Mouse (Mus musculus): ENCODE data around the gene Stxbp6. TPM values are rescaled to one million over a fixed set of nuclear protein-coding genes. Genes with fewer than 3 reads are reported as not detected.

Stxbp6 gene
- total and polyA plus RNA-seq, 3 experiments: not detected

DNA sequence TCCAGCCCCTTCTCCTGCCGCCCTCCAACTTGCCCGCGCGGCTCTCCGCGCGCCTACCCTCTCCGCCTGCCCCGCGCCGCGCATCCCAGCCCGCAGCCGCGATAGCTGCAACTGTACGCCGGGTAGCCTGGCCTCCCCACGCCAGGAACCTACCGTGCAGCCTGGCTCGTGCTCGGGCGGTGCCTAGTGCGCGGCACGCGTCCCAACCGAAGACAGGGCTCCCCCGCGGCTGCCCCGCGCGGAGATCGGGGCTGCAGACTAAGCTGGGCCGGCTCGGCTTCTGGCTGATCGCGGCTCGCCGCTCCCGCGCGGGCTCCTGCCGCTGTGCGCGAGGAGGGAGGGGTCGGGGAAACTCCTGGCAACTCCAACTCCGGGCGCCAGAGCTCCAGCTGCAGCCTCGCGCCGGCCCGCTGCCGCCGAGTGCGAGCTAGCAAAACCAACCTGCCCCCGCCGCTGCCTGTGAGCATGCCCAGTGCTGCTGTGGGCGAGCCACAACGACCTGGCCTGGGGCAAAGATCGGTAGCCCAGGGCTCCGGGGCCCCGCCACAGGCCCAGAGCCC, 387 bp downstream of the Stxbp6 start:
- dilution Hi-C loops (cut with MboI; ENCODE audit: extremely low pct_ligation_motif_present, extremely low pct_unique_long_range_greater_than_20kb, low sequenced_read_pairs): no loop called here
- DNase-seq (ENCODE audit: extremely low read depth): no peak
- in situ Hi-C loops (cut with MboI; ENCODE audit: low pct_ligation_motif_present, low pct_unique_long_range_greater_than_20kb, low sequenced_read_pairs): no loop called here
- TF ChIP-seq ZKSCAN1 (IDR thresholded peaks at IDR 0.05; ENCODE audit: borderline replicate concordance, low read depth, low read length): no peak
- no peak for TF ChIP-seq CTCF (conservative IDR thresholded peaks at IDR 0.05 in 1 of 2, IDR thresholded peaks at IDR 0.05 in 1 of 2; ENCODE audit: low read depth in 2 of 2, low read length in 2 of 2)
- no peak for TF ChIP-seq JUN (IDR thresholded peaks at IDR 0.05; ENCODE audit: insufficient read depth, low read depth, low read length)
- no peak for TF ChIP-seq MAZ (IDR thresholded peaks at IDR 0.05; ENCODE audit: low read depth, low read length)
- no peak for TF ChIP-seq NRF1 (IDR thresholded peaks at IDR 0.05; ENCODE audit: low read depth, low read length)
- TF ChIP-seq MYC (IDR thresholded peaks at IDR 0.05; ENCODE audit: low read depth, low read length): no peak
- TF ChIP-seq USF1 (IDR thresholded peaks at IDR 0.05; ENCODE audit: low read depth, low read length): no peak
- TF ChIP-seq BHLHE40 (IDR thresholded peaks at IDR 0.05; ENCODE audit: low read depth, low read length): no peak
- no peak for TF ChIP-seq IRF4 (IDR thresholded peaks at IDR 0.05; ENCODE audit: low read depth, low read length)
- TF ChIP-seq CHD1 (IDR thresholded peaks at IDR 0.05; ENCODE audit: low read depth, low read length): no peak
- TF ChIP-seq CHD2 (IDR thresholded peaks at IDR 0.05; ENCODE audit: low read length): no peak
- no peak for TF ChIP-seq NELFE (IDR thresholded peaks at IDR 0.05; ENCODE audit: low read depth, low read length)
- Histone ChIP-seq H3K27me3 (replicated peaks) (no peaks in the 10 kb centered on the region), H3K4me2 (ENCODE audit: insufficient read depth, low read depth, poor library complexity, severe bottlenecking) (no peak overlapping the region), H3K79me2 (replicated peaks; ENCODE audit: control insufficient read depth, extremely low read depth, insufficient read depth, poor library complexity, severe bottlenecking) (no peaks in the 10 kb centered on the region), H3K9ac (ENCODE audit: insufficient read depth, low read depth) (no peak overlapping the region), H3K36me3 (replicated peaks in 1 of 2; ENCODE audit: control insufficient read depth in 1 of 2, insufficient read depth in 1 of 2, low read length in 1 of 2) (no peaks in the 10 kb centered on the region), H3K27ac (ENCODE audit: insufficient read depth, low read depth) (no peak overlapping the region), H3K4me1 (ENCODE audit: control insufficient read depth in 1 of 2, insufficient read depth in 2 of 2) (no peaks in the 10 kb centered on the region), H3K9me3 (replicated peaks; ENCODE audit: low read length) (peaks cover 69% of the 10 kb centered on the region), H3K4me3 (replicated peaks in 1 of 3; ENCODE audit: low read depth in 2 of 3, low read length in 2 of 3, poor library complexity in 1 of 3) (no peak overlapping the region)

DNA sequence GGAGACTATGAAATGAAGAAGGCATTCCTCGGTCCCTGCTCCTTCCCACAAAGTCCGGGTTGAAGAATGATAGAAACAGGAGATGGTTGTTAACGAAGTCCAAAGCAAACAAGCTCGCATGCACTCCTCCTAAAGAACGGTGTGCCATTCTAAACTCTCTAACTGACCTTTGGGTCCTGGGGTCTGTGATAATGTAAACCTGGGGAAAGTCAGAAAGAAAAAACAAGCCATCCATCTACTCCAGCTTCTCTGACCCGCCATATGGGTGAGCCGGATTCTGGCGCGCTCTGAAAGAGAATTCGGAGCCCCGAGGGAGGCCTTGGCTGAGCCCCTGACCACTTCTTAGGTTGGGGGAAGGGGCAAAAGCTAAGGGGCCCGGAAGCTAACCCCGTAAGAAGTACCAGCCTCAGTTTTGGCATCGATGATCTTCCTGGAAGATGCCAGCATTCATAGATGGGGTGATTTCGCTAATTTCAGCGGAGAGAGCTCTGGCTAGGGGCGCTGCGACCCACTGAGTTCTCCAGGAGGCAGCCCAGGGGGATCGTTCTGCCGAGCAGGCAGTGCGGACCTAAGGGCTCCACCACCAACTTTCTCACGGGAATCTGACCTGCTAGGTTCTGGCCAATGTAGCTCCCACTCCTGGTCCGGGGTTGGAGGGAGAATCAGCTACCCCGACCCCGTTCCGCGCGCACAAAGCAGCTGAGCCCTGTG, 1.0 kb downstream of the Stxbp6 start:
- H3K9me3 ChIP-seq (replicated peaks; ENCODE audit: low read length): peaks cover 73% of the 10 kb centered on the region
- dilution Hi-C loops (cut with MboI; ENCODE audit: extremely low pct_ligation_motif_present, extremely low pct_unique_long_range_greater_than_20kb, low sequenced_read_pairs): no loop called here
- in situ Hi-C loops (cut with MboI; ENCODE audit: low pct_ligation_motif_present, low pct_unique_long_range_greater_than_20kb, low sequenced_read_pairs): no loop called here
- no peak overlapping the region for H3K4me3 ChIP-seq (replicated peaks in 1 of 3; ENCODE audit: low read depth in 2 of 3, low read length in 2 of 3, poor library complexity in 1 of 3)
- H3K4me2 ChIP-seq (ENCODE audit: insufficient read depth, low read depth, poor library complexity, severe bottlenecking): no peak overlapping the region
- no peaks in the 10 kb centered on the region for H3K4me1 ChIP-seq (ENCODE audit: control insufficient read depth in 1 of 2, insufficient read depth in 2 of 2)
- H3K27ac ChIP-seq (ENCODE audit: insufficient read depth, low read depth): no peak overlapping the region
- H3K36me3 ChIP-seq (replicated peaks in 1 of 2; ENCODE audit: control insufficient read depth in 1 of 2, insufficient read depth in 1 of 2, low read length in 1 of 2): no peaks in the 10 kb centered on the region
- H3K79me2 ChIP-seq (replicated peaks; ENCODE audit: control insufficient read depth, extremely low read depth, insufficient read depth, poor library complexity, severe bottlenecking): no peaks in the 10 kb centered on the region
- no peak for DNase-seq (ENCODE audit: extremely low read depth)
- no peak for TF ChIP-seq MEF2A (IDR thresholded peaks at IDR 0.05; ENCODE audit: borderline replicate concordance, low read depth, low read length)
- TF ChIP-seq MXI1 (IDR thresholded peaks at IDR 0.05; ENCODE audit: low read depth, low read length): no peak
- no peak for TF ChIP-seq MYC (IDR thresholded peaks at IDR 0.05; ENCODE audit: low read depth, low read length)
- no peak for TF ChIP-seq PAX5 (IDR thresholded peaks at IDR 0.05; ENCODE audit: low read length)
- TF ChIP-seq RAD21 (IDR thresholded peaks at IDR 0.05; ENCODE audit: low read depth, low read length): no peak
- no peak for TF ChIP-seq CTCF (conservative IDR thresholded peaks at IDR 0.05 in 1 of 2, IDR thresholded peaks at IDR 0.05 in 1 of 2; ENCODE audit: low read depth in 2 of 2, low read length in 2 of 2)
- no peak for TF ChIP-seq ZC3H11A (IDR thresholded peaks at IDR 0.05; ENCODE audit: low read depth, low read length)
- TF ChIP-seq MAX (IDR thresholded peaks at IDR 0.05; ENCODE audit: low read length): no peak
- TF ChIP-seq TBP (conservative IDR thresholded peaks at IDR 0.05; ENCODE audit: low read depth, low read length): no peak
- no peak for TF ChIP-seq SMC3 (IDR thresholded peaks at IDR 0.05; ENCODE audit: low read depth, low read length)
- TF ChIP-seq EP300 (IDR thresholded peaks at IDR 0.05; ENCODE audit: low read length): no peak
- no peak for TF ChIP-seq UBTF (IDR thresholded peaks at IDR 0.05; ENCODE audit: low read depth, low read length)
- TF ChIP-seq NRF1 (IDR thresholded peaks at IDR 0.05; ENCODE audit: low read depth, low read length): no peak
- no peak for TF ChIP-seq JUND (conservative IDR thresholded peaks at IDR 0.05; ENCODE audit: low read depth, low read length)
- no peak for TF ChIP-seq E2F4 (IDR thresholded peaks at IDR 0.05; ENCODE audit: insufficient replicate concordance, low read depth, low read length)
- TF ChIP-seq CHD2 (IDR thresholded peaks at IDR 0.05; ENCODE audit: low read length): no peak
- TF ChIP-seq SIN3A (IDR thresholded peaks at IDR 0.05; ENCODE audit: low read length): no peak
- H3K27me3 ChIP-seq (replicated peaks): no peaks in the 10 kb centered on the region
- no peak overlapping the region for H3K9ac ChIP-seq (ENCODE audit: insufficient read depth, low read depth)

Measured in CH12.LX (cell line).